Mouse (Mus musculus) small intestine, adult 2 months (tissue): Measurements from ENCODE around the gene Plcb4.

Source experiments
- CTCF ChIP-seq: fragments of 200-500 bp; IDR thresholded peaks from 2 replicates; pipeline ENCODE4 v1.5.1; 2012; ENCODE audit warnings: low read depth, mild to moderate bottlenecking, control low read depth, inconsistent platforms, low read length, moderate library complexity, mixed read lengths; ENCODE audit not compliant: insufficient replicate concordance, insufficient read length; ENCODE audit errors: extremely low read depth
- POLR2A ChIP-seq: fragments of 200-500 bp; IDR thresholded peaks from 2 replicates; pipeline ENCODE4 v1.6.1; 2012; ENCODE audit warnings: low read depth, mild to moderate bottlenecking, control low read depth, inconsistent platforms, low read length, moderate library complexity

DNA sequence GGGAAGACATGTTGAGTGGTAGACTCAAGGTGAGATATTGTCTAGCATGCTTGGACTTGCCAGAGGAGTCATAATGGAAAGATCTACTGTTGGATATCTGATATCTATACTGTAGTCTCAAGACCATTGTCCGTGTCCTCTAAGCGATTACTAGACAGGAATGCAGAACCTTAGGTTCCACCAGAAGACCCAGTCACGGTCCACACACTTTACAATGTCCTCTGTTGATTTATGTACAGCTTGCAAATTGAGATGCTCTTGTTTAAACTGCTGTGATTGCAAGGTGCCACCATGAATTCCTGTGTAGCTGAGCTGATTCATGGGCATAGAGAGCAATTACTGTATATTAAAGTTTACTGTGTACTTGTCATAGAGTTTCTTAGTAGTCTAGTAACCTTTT, 98.7 kb downstream of the Plcb4 start:
- TF ChIP-seq POLR2A, result no peak
- TF ChIP-seq CTCF, result no peak
